ENCODE assay signal across 9 mouse cellular contexts in genomic region chr3:53042240-53042567, GRCm38 (mm10). TPM values are rescaled to one million over a fixed set of nuclear protein-coding genes. Genes with fewer than 3 reads are reported as not detected.
DNase-seq lines count a peak whose midpoint lies in the region; ATAC-seq lines count a peak whose summit lies in the region.
"Had no signal": no experiment of that assay in that cellular context is flagged by ENCODE, and none has a peak within 500 bp of the region (broad histone marks: within the 10 kb centered on the region; RNA-seq: fewer than 3 reads in every experiment).

No protein-coding gene starts in this region.

- intact Hi-C loops in heart, postnatal 10 days (cut with DNase I): loop anchor here (2.0 to 5.0 kb wide), 5 partner anchors 15 to 205 kb away; no protein-coding TSS in a partner anchor

- DNase-seq in heart, postnatal 10 days: no peak
- DNase-seq in ZHBTc4 (ENCODE audit: low read depth, low spot score): peak; percentile 26
- no peak for DNase-seq in hindbrain, embryonic 11.5 days (ENCODE audit: low spot score)
- DNase-seq in midbrain, embryonic 11.5 days (ENCODE audit: low spot score, missing footprints): peak; percentile 94
- DNase-seq in layer of hippocampus, adult 11-12 months (ENCODE audit: low spot score): no peak

- peak overlapping the region; percentile 95 for H3K9ac ChIP-seq in heart, embryonic 14.5 days (ENCODE audit: low read length)
- peak overlapping the region; percentile 66 for H3K9ac ChIP-seq in hindbrain, embryonic 11.5 days (ENCODE audit: low read depth, low read length)
- H3K9ac ChIP-seq in midbrain, embryonic 11.5 days (ENCODE audit: low read length): peak overlapping the region; percentile 88

- H3K27ac ChIP-seq in heart, embryonic 14.5 days (replicated peaks in 1 of 2; ENCODE audit: control insufficient read depth in 1 of 2, insufficient read depth in 1 of 2, low read depth in 2 of 2, low read length in 2 of 2): peak overlapping the region; percentile 88 to 97
- H3K27ac ChIP-seq in hindbrain, embryonic 11.5 days (ENCODE audit: low read depth, low read length): no peak overlapping the region; the same call in 1 of the 2 replicates
- no peak overlapping the region for H3K27ac ChIP-seq in midbrain, embryonic 11.5 days (ENCODE audit: low read depth, low read length)

- H3K4me2 ChIP-seq in heart, embryonic 14.5 days (ENCODE audit: low read length): peak overlapping the region; percentile 95
- peak overlapping the region; percentile 68 for H3K4me2 ChIP-seq in hindbrain, embryonic 11.5 days (replicated peaks; ENCODE audit: low read depth, low read length)
- H3K4me2 ChIP-seq in midbrain, embryonic 11.5 days: peak overlapping the region; percentile 83

- 14% methylated on average over 9 of the region's 9 CpGs for WGBS in heart, embryonic 14.5 days
- 27% methylated on average over 9 of the region's 9 CpGs for WGBS in hindbrain, embryonic 11.5 days
- WGBS in midbrain, embryonic 11.5 days: 32% methylated on average over 9 of the region's 9 CpGs

- H3K4me1 ChIP-seq in heart, embryonic 14.5 days (ENCODE audit: control insufficient read depth in 2 of 2, insufficient read depth in 2 of 2, low read length in 2 of 2): peaks cover 14 to 51% of the 10 kb centered on the region in 2 experiments
- 0 out of 2 replicates have a peak, but pooled peaks cover 2% of the 10 kb centered on the region for H3K4me1 ChIP-seq in hindbrain, embryonic 11.5 days (replicated peaks; ENCODE audit: control insufficient read depth, insufficient read depth, low read length)
- H3K4me1 ChIP-seq in midbrain, embryonic 11.5 days (ENCODE audit: control insufficient read depth, insufficient read depth, low read length): peaks cover 9% of the 10 kb centered on the region

- ATAC-seq in heart, embryonic 14.5 days (ENCODE audit: insufficient number of reproducible peaks, insufficient read depth, low FRiP score, low read depth): no peak
- ATAC-seq in hindbrain, embryonic 11.5 days (ENCODE audit: low FRiP score): no peak; the same call in 1 of the 2 replicates
- no peak for ATAC-seq in midbrain, embryonic 11.5 days (ENCODE audit: low FRiP score)
- ATAC-seq in erythroid progenitor cell, adult 5-6 weeks (replicated peaks; ENCODE audit: low FRiP score, poor library complexity, severe bottlenecking): no peak
- no peak for ATAC-seq in inflammation-experienced regulatory T-cells, adult 6 months

- peaks cover 12% of the 10 kb centered on the region for H3K36me3 ChIP-seq in heart, embryonic 14.5 days (ENCODE audit: control insufficient read depth, insufficient read depth, low read length)
- H3K36me3 ChIP-seq in hindbrain, embryonic 11.5 days (ENCODE audit: control insufficient read depth, insufficient read depth, low read length): no peaks in the 10 kb centered on the region
- no peaks in the 10 kb centered on the region for H3K36me3 ChIP-seq in midbrain, embryonic 11.5 days (ENCODE audit: control insufficient read depth, insufficient read depth, low read length)
- H3K36me3 ChIP-seq: G1E had no signal

- no peaks in the 10 kb centered on the region for H3K27me3 ChIP-seq in heart, embryonic 14.5 days (ENCODE audit: control insufficient read depth, insufficient read depth, low read length)
- H3K27me3 ChIP-seq in hindbrain, embryonic 11.5 days (ENCODE audit: control insufficient read depth, insufficient read depth, low read length): no peaks in the 10 kb centered on the region; the same call in 1 of the 2 replicates
- H3K27me3 ChIP-seq in midbrain, embryonic 11.5 days (ENCODE audit: control insufficient read depth, insufficient read depth, low read length): no peaks in the 10 kb centered on the region; the same call in 1 of the 2 replicates

- H3K4me3 ChIP-seq in heart, embryonic 14.5 days (ENCODE audit: control insufficient read depth in 1 of 2, insufficient read depth in 1 of 2, low read depth in 1 of 2, low read length in 2 of 2): peak overlapping the region; percentile 80 to 92
- H3K4me3 ChIP-seq in hindbrain, embryonic 11.5 days (ENCODE audit: low read depth, low read length): peak overlapping the region; percentile 63
- peak overlapping the region; percentile 72 for H3K4me3 ChIP-seq in midbrain, embryonic 11.5 days (ENCODE audit: low read depth, low read length)

- H3K9me3 ChIP-seq in heart, embryonic 14.5 days (ENCODE audit: control insufficient read depth, low read length): no peaks in the 10 kb centered on the region
- H3K9me3 ChIP-seq in hindbrain, embryonic 11.5 days (ENCODE audit: control insufficient read depth, low read length): no peaks in the 10 kb centered on the region
- no peaks in the 10 kb centered on the region for H3K9me3 ChIP-seq in midbrain, embryonic 11.5 days (ENCODE audit: control insufficient read depth, low read length)
- H3K9me3 ChIP-seq: G1E had no signal

RNA-seq across cellular contexts. Expression of gene Lhfp, which starts 0.9 kb away (rescaled TPM):
- polyA plus RNA-seq in heart, embryonic 14.5 days (2014; fragmentation: Nextera tagmentation; extraction: Ambion mirVana): 91.1 and 93.2 TPM in 2 replicates
- 10 to 100 TPM; 80.2 to 85.2 TPM for total RNA-seq in heart, postnatal 10 days (2021)
- 45.2 and 60.5 TPM in 2 replicates for polyA plus RNA-seq in hindbrain, embryonic 11.5 days (2014; fragmentation: Nextera tagmentation; extraction: Ambion mirVana)
- polyA plus RNA-seq in midbrain, embryonic 11.5 days (2014; fragmentation: Nextera tagmentation; extraction: Ambion mirVana): 44.6 and 49.8 TPM in 2 replicates
- 1.1 TPM in 1 of 2 replicates, not detected in the other for total RNA-seq in erythroid progenitor cell, adult 5-6 weeks (2015; ENCODE audit: low replicate concordance)
- total RNA-seq in erythroid progenitor cell, adult 5-6 weeks (2017; ENCODE audit: low replicate concordance): 1.4 TPM in 1 of 2 replicates, not detected in the other
- polyA plus RNA-seq in inflammation-experienced regulatory T-cells, adult 6 months (2017; shearing (Covaris generic)): not detected

RNA-seq across cellular contexts. Expression of gene Cog6, which starts 25.2 kb away (rescaled TPM):
- polyA plus RNA-seq in heart, embryonic 14.5 days (2014; fragmentation: Nextera tagmentation; extraction: Ambion mirVana): 61.4 and 68.0 TPM in 2 replicates
- total RNA-seq in heart, postnatal 10 days (2021): 10 to 100 TPM; 52.4 to 54.1 TPM
- 52.1 and 56.5 TPM in 2 replicates for polyA plus RNA-seq in hindbrain, embryonic 11.5 days (2014; fragmentation: Nextera tagmentation; extraction: Ambion mirVana)
- polyA plus RNA-seq in midbrain, embryonic 11.5 days (2014; fragmentation: Nextera tagmentation; extraction: Ambion mirVana): 50.7 and 58.1 TPM in 2 replicates
- 5.4 and 20.2 TPM in 2 replicates for total RNA-seq in erythroid progenitor cell, adult 5-6 weeks (2015; ENCODE audit: low replicate concordance)
- total RNA-seq in erythroid progenitor cell, adult 5-6 weeks (2017; ENCODE audit: low replicate concordance): 4.0 and 10.7 TPM in 2 replicates
- polyA plus RNA-seq in inflammation-experienced regulatory T-cells, adult 6 months (2017; shearing (Covaris generic)): 10 to 100 TPM; 18.9 to 23.4 (median 20.0) TPM

Comparison
In these comparisons a context has a peak if more than half of its experiments do, and no peak if none do; other contexts are left out.
1. H3K27ac ChIP-seq: peak in heart, embryonic 14.5 days (2 of 2); none in hindbrain, embryonic 11.5 days (single experiment) and midbrain, embryonic 11.5 days (single experiment).
2. DNase-seq: peak in ZHBTc4 (single experiment) and midbrain, embryonic 11.5 days (single experiment); none in heart, postnatal 10 days (0 of 2), hindbrain, embryonic 11.5 days (single experiment) and layer of hippocampus, adult 11-12 months (single experiment).
3. RNA of gene Lhfp, which starts 0.9 kb away (polyA plus RNA-seq): 91.1 to 93.2 TPM in heart, embryonic 14.5 days, 44.6 to 49.8 TPM in midbrain, embryonic 11.5 days and 45.2 to 60.5 TPM in hindbrain, embryonic 11.5 days; not detected in inflammation-experienced regulatory T-cells, adult 6 months; every median in the first group is over 10 times any median in the second.
4. Peak in every context shown above with its lines, with median percentiles within 50 percentile points of each other: H3K4me2 ChIP-seq, H3K4me3 ChIP-seq and H3K9ac ChIP-seq.